Mouse (Mus musculus): Measurements from ENCODE around the gene Zfp523.

GRCm38 (mm10) chr17:28193559-28193958, 16.6 kb downstream of the Zfp523 start:
- TF ChIP-seq TAL1 (IDR thresholded peaks at IDR 0.05; ENCODE audit: low read length) (no peak), GATA1 (IDR thresholded peaks at IDR 0.05; ENCODE audit: low read length) (no peak)

Measured in erythroblast, embryonic 14.5 days (primary cell).